Mouse (Mus musculus): Measurements from ENCODE around the gene Gdf3. TPM values are rescaled to one million over a fixed set of nuclear protein-coding genes. Genes with fewer than 3 reads are reported as not detected.

Gene Gdf3
- polyA plus RNA-seq, 1 experiment: not detected

DNA sequence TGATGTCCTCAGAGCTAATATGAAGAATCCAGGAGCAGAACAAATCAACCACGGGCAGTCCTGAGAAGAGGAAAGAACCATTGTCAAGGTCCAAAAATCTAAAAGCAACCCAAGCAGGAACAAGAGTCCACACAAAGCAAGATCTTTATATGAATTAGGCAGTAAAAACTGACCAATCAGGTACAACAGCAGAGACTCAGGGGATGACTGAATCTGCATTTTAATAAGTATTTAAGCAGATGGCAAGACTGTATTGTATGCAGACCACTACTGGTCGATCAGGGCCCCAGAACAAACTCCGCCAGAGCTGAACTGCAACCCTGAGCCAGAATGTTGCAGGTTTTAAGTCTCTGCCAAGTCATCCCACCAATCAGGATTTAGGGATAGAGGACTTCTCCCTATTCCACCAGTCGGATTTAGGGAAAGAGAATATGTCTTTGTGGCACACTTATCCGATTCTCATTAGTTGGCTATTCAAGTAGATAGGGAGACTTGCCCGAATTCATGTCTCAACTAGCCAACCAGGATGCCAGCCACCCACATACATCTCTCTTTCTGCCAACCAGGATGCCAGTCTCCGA is 9.7 kb downstream of the Gdf3 start:
- Histone ChIP-seq H3K4me3 (replicated peaks) (no peak overlapping the region), H3K9me3 (ENCODE audit: control insufficient read depth, low read length) (no peaks in the 10 kb centered on the region), H3K4me1 (ENCODE audit: control insufficient read depth) (peaks cover 10% of the 10 kb centered on the region), H3K27me3 (ENCODE audit: control insufficient read depth) (no peaks in the 10 kb centered on the region), H3K36me3 (ENCODE audit: control insufficient read depth) (no peaks in the 10 kb centered on the region)
- no peak for TF ChIP-seq GATA1 (IDR thresholded peaks at IDR 0.05; ENCODE audit: low read length)
- TF ChIP-seq TAL1 (IDR thresholded peaks at IDR 0.05; ENCODE audit: low read length): no peak

DNA sequence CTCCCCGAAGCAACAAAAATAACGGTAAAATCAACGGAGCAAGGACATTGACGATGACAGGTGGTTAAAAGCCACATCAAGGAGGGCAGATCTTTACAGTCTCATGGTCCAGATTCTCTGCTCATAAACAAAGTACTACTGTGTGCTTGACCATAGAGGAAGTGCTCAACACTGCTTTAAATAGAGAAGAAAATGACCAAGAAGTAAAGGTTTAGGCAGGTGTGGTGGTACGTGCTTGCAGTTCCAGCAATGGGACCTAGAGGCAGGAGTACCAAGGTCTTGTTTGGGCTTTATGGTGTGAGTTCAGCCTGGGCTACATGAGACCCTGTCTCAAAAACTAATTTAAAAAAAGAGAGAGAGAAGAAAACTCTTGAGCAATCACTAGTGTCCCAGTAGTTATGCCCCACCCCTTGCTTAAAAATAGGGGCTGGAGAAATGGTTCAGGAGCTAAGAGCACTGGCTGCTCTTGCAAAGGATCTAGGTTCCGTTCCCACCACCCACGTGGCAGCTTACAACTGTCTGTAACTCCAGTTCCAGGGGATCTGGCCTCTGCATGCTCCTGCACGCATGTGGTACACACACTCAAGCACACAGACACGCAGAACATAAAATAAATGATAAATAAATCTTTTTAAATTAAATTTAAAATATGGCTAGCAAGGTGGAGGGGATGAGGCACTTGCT is 10.7 kb downstream of the Gdf3 start:
- H3K36me3 ChIP-seq (ENCODE audit: control insufficient read depth): no peaks in the 10 kb centered on the region
- peaks cover 10% of the 10 kb centered on the region for H3K4me1 ChIP-seq (ENCODE audit: control insufficient read depth)
- TF ChIP-seq TAL1 (IDR thresholded peaks at IDR 0.05; ENCODE audit: low read length): no peak
- TF ChIP-seq GATA1 (IDR thresholded peaks at IDR 0.05; ENCODE audit: low read length): no peak
- H3K27me3 ChIP-seq (ENCODE audit: control insufficient read depth): no peaks in the 10 kb centered on the region
- no peak overlapping the region for H3K4me3 ChIP-seq (replicated peaks)
- H3K9me3 ChIP-seq (ENCODE audit: control insufficient read depth, low read length): no peaks in the 10 kb centered on the region

DNA sequence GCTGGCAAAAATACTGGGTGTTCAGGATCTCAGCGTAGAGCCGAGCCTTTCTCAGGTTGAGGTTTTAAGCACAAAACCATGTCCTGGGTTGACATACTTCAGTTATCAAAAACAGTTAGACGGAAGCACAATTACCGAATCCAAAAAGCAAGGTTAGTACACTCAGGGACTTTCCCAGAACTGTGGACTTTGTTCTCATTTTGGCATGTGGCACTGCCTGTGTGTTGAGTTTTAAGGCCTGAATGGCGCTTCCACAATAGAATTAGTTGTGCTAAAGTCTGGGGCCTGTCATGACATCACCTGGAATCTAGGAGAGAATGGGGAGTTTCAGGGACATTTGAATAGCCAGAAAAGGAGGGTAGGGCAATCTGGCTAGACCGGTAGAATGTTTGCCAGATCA is 11.5 kb downstream of the Gdf3 start:
- Histone ChIP-seq H3K4me3 (replicated peaks) (no peak overlapping the region), H3K4me1 (ENCODE audit: control insufficient read depth) (peaks cover 10% of the 10 kb centered on the region), H3K27me3 (ENCODE audit: control insufficient read depth) (no peaks in the 10 kb centered on the region), H3K36me3 (ENCODE audit: control insufficient read depth) (no peaks in the 10 kb centered on the region), H3K9me3 (ENCODE audit: control insufficient read depth, low read length) (no peaks in the 10 kb centered on the region)
- TF ChIP-seq GATA1 (IDR thresholded peaks at IDR 0.05; ENCODE audit: low read length) (no peak), TAL1 (IDR thresholded peaks at IDR 0.05; ENCODE audit: low read length) (no peak)

DNA sequence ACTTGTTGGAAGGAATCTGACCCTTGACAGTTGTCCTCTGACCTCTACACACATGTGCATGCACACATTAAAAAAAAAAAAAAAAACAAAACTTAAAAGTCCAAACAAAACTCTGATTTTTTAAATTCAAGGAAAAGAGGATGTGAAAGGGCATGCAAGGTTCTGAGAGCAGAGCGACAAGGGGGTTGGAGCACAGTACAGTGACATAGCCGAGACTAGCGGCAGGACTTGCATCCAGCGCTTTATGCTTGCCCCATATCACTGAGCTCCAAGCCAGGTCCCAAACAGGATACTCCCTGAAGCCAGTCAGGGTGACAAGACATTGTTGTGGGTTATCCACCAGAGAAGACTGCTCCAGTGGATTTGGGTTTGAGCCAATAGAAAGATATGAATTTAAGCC is 11.9 kb downstream of the Gdf3 start:
- no peak for TF ChIP-seq GATA1 (IDR thresholded peaks at IDR 0.05; ENCODE audit: low read length)
- TF ChIP-seq TAL1 (IDR thresholded peaks at IDR 0.05; ENCODE audit: low read length): no peak
- Histone ChIP-seq H3K4me1 (ENCODE audit: control insufficient read depth) (peaks cover 10% of the 10 kb centered on the region), H3K36me3 (ENCODE audit: control insufficient read depth) (no peaks in the 10 kb centered on the region), H3K9me3 (ENCODE audit: control insufficient read depth, low read length) (no peaks in the 10 kb centered on the region), H3K27me3 (ENCODE audit: control insufficient read depth) (no peaks in the 10 kb centered on the region), H3K4me3 (replicated peaks) (no peak overlapping the region)

DNA sequence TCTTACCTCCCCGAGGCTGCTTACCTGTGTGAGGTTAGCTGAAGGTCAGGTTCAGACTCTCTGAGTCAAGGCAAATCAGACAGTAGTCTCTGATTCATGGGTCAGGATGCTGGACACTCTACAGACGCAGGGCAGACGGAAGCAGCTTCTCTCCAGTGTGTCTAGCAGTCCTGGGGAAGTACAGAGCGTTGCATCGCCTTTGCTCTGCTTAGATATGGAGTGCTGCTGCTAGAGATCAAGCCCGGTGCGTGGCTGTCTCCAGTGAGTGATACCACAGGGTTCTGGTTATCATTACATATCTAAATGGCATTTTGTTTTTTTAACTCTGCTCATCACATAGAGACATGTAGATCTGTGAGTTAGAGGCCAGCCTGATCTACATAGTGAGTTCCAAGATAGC is 13.3 kb downstream of the Gdf3 start:
- Histone ChIP-seq H3K36me3 (ENCODE audit: control insufficient read depth) (no peaks in the 10 kb centered on the region), H3K9me3 (ENCODE audit: control insufficient read depth, low read length) (no peaks in the 10 kb centered on the region), H3K27me3 (ENCODE audit: control insufficient read depth) (no peaks in the 10 kb centered on the region), H3K4me3 (replicated peaks) (no peak overlapping the region), H3K4me1 (ENCODE audit: control insufficient read depth) (peaks cover 2% of the 10 kb centered on the region; the same call in 1 of the 2 replicates)
- TF ChIP-seq GATA1 (IDR thresholded peaks at IDR 0.05; ENCODE audit: low read length): no peak
- TF ChIP-seq TAL1 (IDR thresholded peaks at IDR 0.05; ENCODE audit: low read length): no peak

DNA sequence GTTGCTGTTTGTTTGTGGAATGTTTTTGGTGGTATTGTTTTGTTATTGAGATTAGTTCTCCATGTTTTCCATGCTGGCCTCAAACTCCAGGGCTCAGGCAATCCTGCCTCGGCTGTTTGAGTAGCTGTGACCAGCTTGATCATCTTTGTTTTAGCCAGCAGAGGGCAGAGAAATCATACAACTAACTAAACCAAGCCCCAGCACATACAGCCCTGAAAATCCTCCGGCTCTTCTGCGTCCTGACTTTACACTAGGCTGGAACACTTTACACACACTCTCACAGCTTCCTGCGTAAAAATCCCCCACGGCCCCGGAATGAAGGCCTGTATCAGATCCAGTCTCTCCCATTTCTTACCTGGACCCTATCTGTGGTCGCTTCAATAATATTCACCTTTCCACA is 14.2 kb downstream of the Gdf3 start:
- peaks cover 2% of the 10 kb centered on the region; the same call in 1 of the 2 replicates for H3K4me1 ChIP-seq (ENCODE audit: control insufficient read depth)
- no peaks in the 10 kb centered on the region for H3K27me3 ChIP-seq (ENCODE audit: control insufficient read depth)
- no peaks in the 10 kb centered on the region for H3K9me3 ChIP-seq (ENCODE audit: control insufficient read depth, low read length)
- no peaks in the 10 kb centered on the region for H3K36me3 ChIP-seq (ENCODE audit: control insufficient read depth)
- TF ChIP-seq TAL1 (IDR thresholded peaks at IDR 0.05; ENCODE audit: low read length) (no peak), GATA1 (IDR thresholded peaks at IDR 0.05; ENCODE audit: low read length) (no peak)
- H3K4me3 ChIP-seq (replicated peaks): no peak overlapping the region

DNA sequence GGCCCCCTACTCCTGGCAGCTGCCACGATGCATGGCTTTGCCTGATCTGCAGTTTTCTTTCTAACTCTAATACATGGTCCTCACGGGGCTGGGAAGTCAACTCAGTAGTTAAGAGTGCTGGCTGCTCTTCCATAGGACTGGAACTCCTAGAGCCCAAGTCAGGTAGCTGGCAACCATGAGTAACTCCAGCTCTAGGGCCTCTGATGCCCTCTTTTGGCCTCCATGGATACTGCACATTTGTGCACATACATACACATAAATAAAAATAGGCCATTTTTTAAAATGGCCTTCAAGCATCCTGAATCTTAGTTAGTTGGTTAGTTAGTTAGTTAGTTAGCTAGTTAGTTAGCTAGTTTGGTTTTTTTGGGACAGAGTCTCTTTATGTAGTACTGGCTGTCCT is 17.0 kb downstream of the Gdf3 start:
- no peaks in the 10 kb centered on the region for H3K27me3 ChIP-seq (ENCODE audit: control insufficient read depth)
- H3K4me1 ChIP-seq (ENCODE audit: control insufficient read depth): peaks cover 2% of the 10 kb centered on the region; the same call in 1 of the 2 replicates
- H3K36me3 ChIP-seq (ENCODE audit: control insufficient read depth): no peaks in the 10 kb centered on the region
- H3K4me3 ChIP-seq (replicated peaks): no peak overlapping the region
- H3K9me3 ChIP-seq (ENCODE audit: control insufficient read depth, low read length): no peaks in the 10 kb centered on the region
- TF ChIP-seq GATA1 (IDR thresholded peaks at IDR 0.05; ENCODE audit: low read length) (no peak), TAL1 (IDR thresholded peaks at IDR 0.05; ENCODE audit: low read length) (no peak)

DNA sequence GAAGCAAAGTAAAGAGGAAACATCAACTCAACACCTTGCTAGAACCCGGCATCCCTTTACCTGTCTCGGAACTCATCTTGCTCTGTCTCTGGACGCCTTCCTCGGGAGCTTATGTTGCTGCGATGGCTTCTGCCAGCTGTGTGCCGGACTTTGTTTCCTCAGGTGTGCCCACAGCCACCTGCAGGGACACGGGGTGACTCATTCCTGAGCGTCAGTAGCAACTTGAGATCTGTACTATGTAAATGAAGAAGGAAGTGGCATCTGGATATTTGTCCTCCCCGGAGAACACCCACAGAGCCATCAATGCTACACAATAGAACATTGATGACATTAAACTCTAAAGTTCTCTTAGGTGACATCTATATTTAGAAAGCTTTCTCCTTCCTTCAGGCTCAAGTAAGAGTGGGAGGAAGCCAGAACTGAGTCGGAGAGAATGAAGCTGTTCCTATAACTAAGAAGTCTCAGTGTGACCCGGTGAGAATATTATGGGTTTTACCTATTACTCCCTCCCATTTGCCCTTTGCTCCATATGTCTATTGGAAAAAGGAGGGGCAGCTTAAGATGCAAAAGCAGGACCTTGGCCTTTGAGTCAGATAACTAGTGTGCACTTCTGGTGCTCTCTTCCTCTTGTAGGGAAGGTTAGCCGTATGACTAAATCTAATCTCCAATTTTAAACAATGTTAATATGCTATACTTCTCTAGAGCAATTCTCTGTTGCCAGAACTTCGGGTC is 18.7 kb downstream of the Gdf3 start:
- TF ChIP-seq TAL1 (IDR thresholded peaks at IDR 0.05; ENCODE audit: low read length): no peak
- no peak for TF ChIP-seq GATA1 (IDR thresholded peaks at IDR 0.05; ENCODE audit: low read length)
- Histone ChIP-seq H3K4me1 (ENCODE audit: control insufficient read depth) (no peaks in the 10 kb centered on the region), H3K27me3 (ENCODE audit: control insufficient read depth) (no peaks in the 10 kb centered on the region), H3K4me3 (replicated peaks) (no peak overlapping the region), H3K36me3 (ENCODE audit: control insufficient read depth) (no peaks in the 10 kb centered on the region), H3K9me3 (ENCODE audit: control insufficient read depth, low read length) (no peaks in the 10 kb centered on the region)

DNA sequence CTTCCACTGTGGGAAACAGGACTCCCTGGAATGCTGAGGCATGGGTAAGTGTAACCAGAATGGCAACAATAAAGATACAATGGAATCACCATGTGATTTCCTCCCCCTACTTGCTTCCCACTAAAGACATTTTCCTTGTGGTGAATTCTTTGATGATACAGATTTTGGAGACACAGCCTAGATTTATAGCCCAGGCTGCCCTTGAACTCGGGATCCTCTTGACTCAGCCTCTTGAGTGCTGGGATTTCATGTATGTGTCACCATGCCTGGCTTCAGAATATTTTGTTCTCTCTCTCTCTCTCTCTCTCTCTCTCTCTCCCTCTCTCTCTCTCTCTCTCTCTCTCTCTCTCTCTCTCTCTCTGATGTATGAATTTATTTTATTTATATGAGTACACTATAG is 30.8 kb downstream of the Gdf3 start:
- no peak overlapping the region for H3K4me3 ChIP-seq (replicated peaks)
- TF ChIP-seq GATA1 (IDR thresholded peaks at IDR 0.05; ENCODE audit: low read length) (no peak), TAL1 (IDR thresholded peaks at IDR 0.05; ENCODE audit: low read length) (no peak)
- no peaks in the 10 kb centered on the region for H3K9me3 ChIP-seq (ENCODE audit: control insufficient read depth, low read length)
- H3K27me3 ChIP-seq (ENCODE audit: control insufficient read depth): no peaks in the 10 kb centered on the region
- H3K4me1 ChIP-seq (ENCODE audit: control insufficient read depth): no peaks in the 10 kb centered on the region
- H3K36me3 ChIP-seq (ENCODE audit: control insufficient read depth): no peaks in the 10 kb centered on the region

All from erythroblast, embryonic 14.5 days (primary cell).